Comparison of ENCODE assay signal across 7 mouse cellular contexts in genomic region chr1:132306160-132306559, GRCm38 (mm10). TPM values are rescaled to one million over a fixed set of nuclear protein-coding genes. Genes with fewer than 3 reads are reported as not detected.
DNase-seq lines count a peak whose midpoint lies in the region; ATAC-seq and TF ChIP-seq lines count a peak whose summit lies in the region.

No protein-coding gene starts in this region.

- peak; percentile 53 for DNase-seq in hindbrain, embryonic 14.5 days (ENCODE audit: low spot score)
- no peak for DNase-seq in hindbrain, embryonic 10.5 days (ENCODE audit: low spot score)
- DNase-seq in A20 (ENCODE audit: low read depth, low spot score), result peak; percentile 40
- DNase-seq in cerebellum, postnatal 25 days, result peak; percentile 73 to 84
- DNase-seq in left cerebral cortex, postnatal 36 days (ENCODE audit: low spot score in 2 of 2), result peak; percentile 32 to 34
- peak; percentile 60 for DNase-seq in right cerebral cortex, postnatal 4 days

- no peak overlapping the region for H3K4me2 ChIP-seq in hindbrain, embryonic 14.5 days (replicated peaks)

- H3K27me3 ChIP-seq in hindbrain, embryonic 14.5 days (ENCODE audit: control insufficient read depth, insufficient read depth, low read length), result 0 out of 2 replicates have a peak, but pooled peaks cover 7% of the 10 kb centered on the region
- H3K27me3 ChIP-seq in hindbrain, embryonic 10.5 days (ENCODE audit: insufficient read depth, poor library complexity, severe bottlenecking), result peaks cover 27% of the 10 kb centered on the region
- peaks cover 39% of the 10 kb centered on the region for H3K27me3 ChIP-seq in E14TG2a.4 (ENCODE audit: insufficient read depth, low read length)

- H3K9ac ChIP-seq in hindbrain, embryonic 14.5 days, result no peak overlapping the region

- intact Hi-C loops in left cerebral cortex, postnatal 36 days (cut with DNase I), result loop anchor here (2.0 kb wide), 1 partner anchor 149 kb away; no protein-coding TSS in a partner anchor

- no peaks in the 10 kb centered on the region for H3K36me3 ChIP-seq in hindbrain, embryonic 14.5 days (replicated peaks; ENCODE audit: control insufficient read depth, insufficient read depth)
- no peaks in the 10 kb centered on the region for H3K36me3 ChIP-seq in hindbrain, embryonic 10.5 days
- H3K36me3 ChIP-seq in E14TG2a.4 (ENCODE audit: insufficient read depth, low read length), result no peaks in the 10 kb centered on the region

- no peaks in the 10 kb centered on the region for H3K9me3 ChIP-seq in hindbrain, embryonic 14.5 days (ENCODE audit: control insufficient read depth, low read length)
- H3K9me3 ChIP-seq in hindbrain, embryonic 10.5 days, result no peaks in the 10 kb centered on the region
- H3K9me3 ChIP-seq in E14TG2a.4 (ENCODE audit: low read length), result no peaks in the 10 kb centered on the region

- TF ChIP-seq CTCF in E14TG2a.4 (conservative IDR thresholded peaks at IDR 0.05; ENCODE audit: low read length), result peak; percentile 57

- H3K4me3 ChIP-seq in hindbrain, embryonic 14.5 days (replicated peaks; ENCODE audit: low read length), result no peak overlapping the region
- no peak overlapping the region for H3K4me3 ChIP-seq in hindbrain, embryonic 10.5 days
- H3K4me3 ChIP-seq in E14TG2a.4 (replicated peaks; ENCODE audit: low read length), result no peak overlapping the region

- H3K27ac ChIP-seq in hindbrain, embryonic 14.5 days, result no peak overlapping the region
- no peak overlapping the region for H3K27ac ChIP-seq in hindbrain, embryonic 10.5 days

- peaks cover 9% of the 10 kb centered on the region; the same call in 1 of the 2 replicates for H3K4me1 ChIP-seq in hindbrain, embryonic 14.5 days (replicated peaks; ENCODE audit: control insufficient read depth, insufficient read depth, low read length)
- peaks cover 65% of the 10 kb centered on the region for H3K4me1 ChIP-seq in hindbrain, embryonic 10.5 days (replicated peaks)
- H3K4me1 ChIP-seq in E14TG2a.4 (replicated peaks; ENCODE audit: low read depth, low read length), result peaks cover 71% of the 10 kb centered on the region

- ATAC-seq in hindbrain, embryonic 14.5 days (ENCODE audit: low FRiP score), result no peak

- WGBS in hindbrain, embryonic 14.5 days, result 41% methylated on average over 4 of the region's 4 CpGs
- WGBS in hindbrain, embryonic 10.5 days, result 42% methylated on average over 4 of the region's 4 CpGs

RNA-seq across cellular contexts. Expression of gene Klhdc8a, which starts 7.7 kb away (rescaled TPM):
- polyA plus RNA-seq in hindbrain, embryonic 14.5 days (2014; fragmentation: Nextera tagmentation; extraction: Ambion mirVana), result 8.5 and 10.4 TPM in 2 replicates
- 1.0 and 3.5 TPM in 2 replicates for polyA plus RNA-seq in hindbrain, embryonic 10.5 days (2016; fragmentation: Nextera tagmentation; extraction: Ambion mirVana)
- 10 to 100 TPM; 11.0 to 13.6 TPM for total RNA-seq in left cerebral cortex, postnatal 36 days (2021)

RNA-seq across cellular contexts. Expression of gene Nuak2, which starts 9.8 kb away (rescaled TPM):
- 10.7 and 14.0 TPM in 2 replicates for polyA plus RNA-seq in hindbrain, embryonic 14.5 days (2014; fragmentation: Nextera tagmentation; extraction: Ambion mirVana)
- polyA plus RNA-seq in hindbrain, embryonic 10.5 days (2016; fragmentation: Nextera tagmentation; extraction: Ambion mirVana), result 42.3 and 44.4 TPM in 2 replicates
- 1 to 10 TPM in 1 of 2 experiments, under 1 TPM in 1; 0.62 to 1.6 TPM for total RNA-seq in left cerebral cortex, postnatal 36 days (2021)
